Mouse (Mus musculus): ENCODE measurements around the gene Wdr48. TPM values are rescaled to one million over a fixed set of nuclear protein-coding genes. Genes with fewer than 3 reads are reported as not detected.

The Wdr48 gene
- 65.5 and 75.6 TPM in 2 replicates for polyA plus RNA-seq (2014; fragmentation: Nextera tagmentation; extraction: Ambion mirVana)

DNA sequence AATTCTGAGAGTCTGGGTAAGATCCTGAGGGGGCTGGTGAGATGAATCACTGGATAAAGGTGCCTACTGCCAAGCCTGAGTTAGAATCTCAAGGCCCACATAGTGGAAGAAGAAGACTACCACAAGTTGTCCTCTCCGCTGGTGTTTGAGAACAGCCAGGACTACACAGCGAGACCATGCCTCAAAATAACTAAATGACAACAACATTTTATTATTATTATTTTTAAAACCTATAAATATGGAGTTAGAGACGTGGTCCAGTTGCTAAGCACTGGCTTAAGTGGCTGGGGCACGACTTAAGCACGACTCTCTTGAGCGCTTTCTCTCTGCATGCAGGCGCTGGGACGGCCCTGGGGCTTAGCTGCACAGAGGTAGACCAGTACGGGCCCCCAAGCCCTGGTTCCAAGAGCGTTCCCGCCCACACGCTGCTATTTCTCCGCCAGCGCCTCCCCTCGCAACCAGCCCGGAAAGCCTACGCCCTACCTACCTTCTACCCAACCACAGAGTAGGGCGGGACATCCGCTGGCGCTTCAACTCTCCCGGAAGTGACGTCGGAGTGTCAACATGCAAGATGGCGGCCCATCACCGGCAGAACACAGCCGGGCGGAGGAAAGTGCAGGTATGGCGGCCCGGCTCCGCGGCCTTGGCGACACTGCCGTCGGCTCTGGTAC, at the start of gene Wdr48:
TSS of gene Wdr48 (plus strand) at position 540 of the 671 bp plus-strand sequence.
- peak within 1 kb of the TSS; percentile 81 for H3K9ac ChIP-seq (replicated peaks; ENCODE audit: low read length)
- ATAC-seq (ENCODE audit: low FRiP score, low TSS enrichment) = peak; percentile 98
- DNase-seq = peak; percentile 100
- H3K4me2 ChIP-seq (ENCODE audit: low read length) = peak within 1 kb of the TSS; percentile 86
- H3K4me1 ChIP-seq (ENCODE audit: control insufficient read depth, insufficient read depth, low read length) = peaks cover 10% of the 10 kb centered on the region
- peak within 1 kb of the TSS; percentile 85 for H3K27ac ChIP-seq (replicated peaks; ENCODE audit: low read depth, low read length)
- peak within 1 kb of the TSS; percentile 88 for H3K4me3 ChIP-seq (replicated peaks; ENCODE audit: low read depth, low read length)
- no peaks in the 10 kb centered on the region for H3K27me3 ChIP-seq (ENCODE audit: control insufficient read depth, insufficient read depth, low read length)
- 4% methylated on average over 34 of the region's 34 CpGs for WGBS
- H3K9me3 ChIP-seq (ENCODE audit: control insufficient read depth, low read length) = no peaks in the 10 kb centered on the region
- 0 out of 2 replicates have a peak, but pooled peaks cover 4% of the 10 kb centered on the region for H3K36me3 ChIP-seq (ENCODE audit: control insufficient read depth, insufficient read depth, low read length)

DNA sequence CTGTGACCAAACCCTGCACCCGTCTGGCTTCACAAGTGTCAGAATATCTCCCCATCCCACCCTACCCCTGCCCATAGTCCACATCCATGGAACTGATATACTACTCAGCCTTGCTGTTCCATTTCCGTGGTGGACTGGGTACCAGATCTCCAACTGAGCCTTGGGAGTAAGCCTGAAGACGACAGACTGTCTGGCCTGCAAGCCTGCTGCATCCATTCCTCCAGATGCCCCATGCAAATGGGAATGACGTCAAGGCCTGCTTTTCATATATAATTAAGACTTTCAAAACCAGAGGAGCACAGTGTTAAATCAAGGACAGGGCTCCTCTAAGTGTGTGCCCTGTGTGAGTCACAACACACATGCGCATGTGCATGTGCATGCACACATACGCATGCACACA, 47.5 kb upstream of the Wdr48 start:
- Histone ChIP-seq H3K4me3 (replicated peaks; ENCODE audit: low read depth, low read length) (no peak overlapping the region), H3K9ac (replicated peaks; ENCODE audit: low read length) (no peak overlapping the region), H3K9me3 (ENCODE audit: control insufficient read depth, low read length) (no peaks in the 10 kb centered on the region), H3K4me1 (ENCODE audit: control insufficient read depth, insufficient read depth, low read length) (peaks cover 9% of the 10 kb centered on the region), H3K36me3 (ENCODE audit: control insufficient read depth, insufficient read depth, low read length) (no peaks in the 10 kb centered on the region), H3K27me3 (ENCODE audit: control insufficient read depth, insufficient read depth, low read length) (no peaks in the 10 kb centered on the region), H3K27ac (replicated peaks; ENCODE audit: low read depth, low read length) (no peak overlapping the region), H3K4me2 (ENCODE audit: low read length) (no peak overlapping the region)
- ATAC-seq (ENCODE audit: low FRiP score, low TSS enrichment) = no peak
- 67% methylated on average over 6 of the region's 6 CpGs for WGBS
- DNase-seq = no peak

DNA sequence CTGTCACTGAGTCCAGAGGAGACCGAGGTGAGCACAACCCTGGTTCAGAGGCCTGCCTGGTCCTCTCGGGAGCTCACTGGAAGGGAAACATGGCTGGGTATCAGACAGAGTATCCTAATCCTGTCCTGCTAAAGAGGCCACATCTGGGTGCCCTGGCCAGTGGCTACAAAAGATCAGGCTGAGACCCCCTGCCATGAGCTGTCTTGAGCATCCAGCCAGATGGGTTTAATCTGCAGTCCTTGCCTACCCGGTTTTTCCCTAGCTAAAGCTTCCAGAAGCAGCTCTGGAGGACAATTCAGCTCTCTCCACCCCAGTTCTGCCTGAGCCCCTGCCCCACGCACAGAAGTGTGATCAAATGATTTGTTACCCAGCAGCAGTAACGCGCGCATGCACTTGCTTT, 46.0 kb upstream of the Wdr48 start:
- 28% methylated on average over 7 of the region's 7 CpGs for WGBS
- Histone ChIP-seq H3K27me3 (ENCODE audit: control insufficient read depth, insufficient read depth, low read length) (no peaks in the 10 kb centered on the region), H3K36me3 (ENCODE audit: control insufficient read depth, insufficient read depth, low read length) (no peaks in the 10 kb centered on the region), H3K27ac (replicated peaks; ENCODE audit: low read depth, low read length) (no peak overlapping the region), H3K9ac (replicated peaks; ENCODE audit: low read length) (no peak overlapping the region), H3K4me1 (ENCODE audit: control insufficient read depth, insufficient read depth, low read length) (peaks cover 4% of the 10 kb centered on the region; the same call in 1 of the 2 replicates), H3K4me3 (replicated peaks; ENCODE audit: low read depth, low read length) (no peak overlapping the region), H3K4me2 (ENCODE audit: low read length) (no peak overlapping the region), H3K9me3 (ENCODE audit: control insufficient read depth, low read length) (no peaks in the 10 kb centered on the region)
- DNase-seq = no peak
- ATAC-seq (ENCODE audit: low FRiP score, low TSS enrichment) = no peak

DNA sequence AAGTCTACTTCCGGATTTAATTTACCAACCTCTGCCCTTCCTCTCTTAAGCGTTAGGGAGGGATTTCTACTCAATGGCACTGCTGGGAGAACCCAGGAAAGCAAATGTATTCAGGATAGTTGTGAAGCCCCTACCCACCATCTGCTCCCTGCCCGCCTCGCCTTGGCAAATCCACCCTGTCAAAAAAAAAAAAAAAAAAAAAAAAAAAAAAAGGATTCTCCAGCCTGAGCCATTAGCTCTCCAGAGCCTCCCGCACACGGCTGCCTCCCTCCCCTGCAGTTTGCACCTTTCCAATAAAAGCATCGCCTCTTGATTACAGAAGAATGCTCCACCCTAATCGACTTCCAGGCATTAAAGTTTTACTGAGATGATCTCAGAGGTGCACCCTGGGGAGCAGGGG, 45.5 kb upstream of the Wdr48 start:
- H3K9me3 ChIP-seq (ENCODE audit: control insufficient read depth, low read length) = no peaks in the 10 kb centered on the region
- DNase-seq (no peak), ATAC-seq (ENCODE audit: low FRiP score, low TSS enrichment) (no peak)
- peaks cover 4% of the 10 kb centered on the region; the same call in 1 of the 2 replicates for H3K4me1 ChIP-seq (ENCODE audit: control insufficient read depth, insufficient read depth, low read length)
- H3K9ac ChIP-seq (replicated peaks; ENCODE audit: low read length) = no peak overlapping the region
- 12% methylated on average over 8 of the region's 8 CpGs for WGBS
- H3K36me3 ChIP-seq (ENCODE audit: control insufficient read depth, insufficient read depth, low read length) = no peaks in the 10 kb centered on the region
- H3K27ac ChIP-seq (replicated peaks; ENCODE audit: low read depth, low read length) = no peak overlapping the region
- no peak overlapping the region for H3K4me3 ChIP-seq (replicated peaks; ENCODE audit: low read depth, low read length)
- no peak overlapping the region for H3K4me2 ChIP-seq (ENCODE audit: low read length)
- H3K27me3 ChIP-seq (ENCODE audit: control insufficient read depth, insufficient read depth, low read length) = no peaks in the 10 kb centered on the region

DNA sequence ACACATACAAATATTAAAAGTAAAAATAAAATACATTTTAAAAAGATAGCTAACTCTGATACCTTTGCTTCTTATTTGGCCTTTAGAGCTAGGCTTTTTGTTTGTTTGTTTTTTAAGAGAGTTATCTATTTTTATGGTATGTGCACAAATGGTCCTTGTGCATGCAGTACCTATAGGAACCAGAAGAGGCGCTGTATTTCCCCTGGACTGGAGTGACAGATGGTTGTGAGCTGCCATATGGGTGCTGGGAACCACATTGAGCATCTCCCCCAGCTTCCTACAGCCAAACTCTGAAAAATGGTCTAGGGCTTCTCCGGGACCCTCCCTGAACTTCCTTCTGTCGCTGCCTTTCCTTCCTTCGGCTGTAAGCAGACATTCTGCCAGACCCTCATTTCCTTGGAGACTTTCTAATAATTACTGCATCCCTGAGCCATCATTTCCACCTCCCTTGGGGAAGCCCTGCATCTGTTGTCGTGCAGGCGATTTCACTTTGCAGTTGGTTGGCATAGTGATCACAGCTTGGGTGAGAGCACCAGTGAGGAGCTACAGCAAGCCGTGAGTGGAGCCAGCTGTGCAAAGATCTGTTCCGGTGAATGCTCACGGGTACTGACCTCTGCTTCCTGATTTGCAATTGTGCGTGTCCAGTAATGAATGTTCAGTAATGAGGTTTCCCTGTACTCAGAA, 42.2 kb upstream of the Wdr48 start:
- H3K27me3 ChIP-seq (ENCODE audit: control insufficient read depth, insufficient read depth, low read length) = no peaks in the 10 kb centered on the region
- H3K36me3 ChIP-seq (ENCODE audit: control insufficient read depth, insufficient read depth, low read length) = no peaks in the 10 kb centered on the region
- H3K4me2 ChIP-seq (ENCODE audit: low read length) = no peak overlapping the region
- WGBS = 47% methylated on average over 10 of the region's 10 CpGs
- peak; percentile 59 for DNase-seq
- peak overlapping the region; percentile 43; the same call in 1 of the 2 replicates for H3K27ac ChIP-seq (replicated peaks; ENCODE audit: low read depth, low read length)
- no peak overlapping the region for H3K9ac ChIP-seq (replicated peaks; ENCODE audit: low read length)
- no peaks in the 10 kb centered on the region for H3K9me3 ChIP-seq (ENCODE audit: control insufficient read depth, low read length)
- no peak overlapping the region for H3K4me3 ChIP-seq (replicated peaks; ENCODE audit: low read depth, low read length)
- ATAC-seq (ENCODE audit: low FRiP score, low TSS enrichment) = no peak
- peaks cover 4% of the 10 kb centered on the region; the same call in 1 of the 2 replicates for H3K4me1 ChIP-seq (ENCODE audit: control insufficient read depth, insufficient read depth, low read length)

DNA sequence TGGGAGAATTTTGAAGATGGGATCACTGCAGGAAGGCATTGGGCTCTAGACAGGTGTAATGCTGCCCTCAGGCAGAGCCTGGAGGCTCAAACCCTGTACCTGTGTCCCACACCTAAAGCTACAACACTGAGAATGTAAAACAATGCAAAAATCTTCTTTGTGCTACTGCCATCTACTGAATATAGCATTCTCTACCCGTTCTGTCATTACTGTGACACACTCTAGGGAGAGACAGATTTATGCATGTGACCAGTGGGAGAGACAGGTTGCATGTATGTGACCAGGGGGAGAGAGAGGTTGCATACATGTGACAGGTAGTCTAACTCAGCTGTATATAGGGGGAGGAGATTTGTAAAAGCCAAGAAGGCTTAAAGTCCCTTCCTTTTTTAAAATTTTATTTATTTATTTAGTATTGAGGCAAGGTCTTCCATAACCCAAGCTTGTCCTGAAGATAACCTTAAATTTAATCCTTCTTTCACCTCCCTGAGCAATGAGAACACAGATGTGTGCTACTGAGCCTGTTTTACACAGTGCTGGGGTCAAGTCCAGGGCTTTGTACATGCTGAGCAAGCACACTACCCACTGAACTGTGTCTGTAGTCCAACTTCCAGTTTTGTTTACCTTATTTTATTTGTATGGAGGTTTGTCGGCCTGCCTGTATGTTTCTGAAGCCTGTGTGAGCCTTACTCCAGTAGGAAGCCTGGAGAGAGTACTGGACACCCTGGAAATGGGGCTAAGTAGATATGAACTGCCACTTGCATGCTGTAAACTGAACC, 41.4 kb upstream of the Wdr48 start:
- no peak for ATAC-seq (ENCODE audit: low FRiP score, low TSS enrichment)
- Histone ChIP-seq H3K4me1 (ENCODE audit: control insufficient read depth, insufficient read depth, low read length) (peaks cover 4% of the 10 kb centered on the region; the same call in 1 of the 2 replicates), H3K27me3 (ENCODE audit: control insufficient read depth, insufficient read depth, low read length) (no peaks in the 10 kb centered on the region), H3K4me3 (replicated peaks; ENCODE audit: low read depth, low read length) (no peak overlapping the region), H3K4me2 (ENCODE audit: low read length) (no peak overlapping the region), H3K27ac (replicated peaks; ENCODE audit: low read depth, low read length) (peak overlapping the region; percentile 43; the same call in 1 of the 2 replicates), H3K9ac (replicated peaks; ENCODE audit: low read length) (no peak overlapping the region), H3K36me3 (ENCODE audit: control insufficient read depth, insufficient read depth, low read length) (no peaks in the 10 kb centered on the region), H3K9me3 (ENCODE audit: control insufficient read depth, low read length) (no peaks in the 10 kb centered on the region)
- WGBS = 68% methylated on average over 2 of the region's 2 CpGs
- DNase-seq = no peak

DNA sequence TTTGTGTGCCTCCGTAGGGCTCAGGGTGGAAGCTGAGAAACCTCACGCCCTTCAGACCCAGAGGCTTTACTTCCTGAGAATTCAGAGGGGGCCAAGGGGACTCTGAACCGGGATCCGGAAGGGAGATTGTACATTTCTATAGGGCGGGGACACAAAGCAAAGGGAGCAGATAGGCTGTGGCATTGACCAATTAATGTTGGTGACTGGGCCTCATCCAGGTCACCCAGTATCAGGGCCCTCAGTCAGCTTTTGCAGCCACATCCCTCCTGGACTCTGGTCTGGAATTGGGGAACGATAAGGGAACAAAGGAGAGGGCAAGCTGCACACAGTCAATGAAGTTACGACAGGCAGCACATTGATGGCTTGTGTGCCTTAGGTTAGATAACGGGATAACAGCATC, 40.5 kb upstream of the Wdr48 start:
- no peak overlapping the region for H3K4me3 ChIP-seq (replicated peaks; ENCODE audit: low read depth, low read length)
- no peaks in the 10 kb centered on the region for H3K9me3 ChIP-seq (ENCODE audit: control insufficient read depth, low read length)
- H3K27ac ChIP-seq (replicated peaks; ENCODE audit: low read depth, low read length) = no peak overlapping the region
- ATAC-seq (ENCODE audit: low FRiP score, low TSS enrichment) = no peak
- peaks cover 4% of the 10 kb centered on the region; the same call in 1 of the 2 replicates for H3K4me1 ChIP-seq (ENCODE audit: control insufficient read depth, insufficient read depth, low read length)
- no peaks in the 10 kb centered on the region for H3K27me3 ChIP-seq (ENCODE audit: control insufficient read depth, insufficient read depth, low read length)
- WGBS = 74% methylated on average over 8 of the region's 8 CpGs
- H3K9ac ChIP-seq (replicated peaks; ENCODE audit: low read length) = no peak overlapping the region
- DNase-seq = no peak
- no peak overlapping the region for H3K4me2 ChIP-seq (ENCODE audit: low read length)
- no peaks in the 10 kb centered on the region for H3K36me3 ChIP-seq (ENCODE audit: control insufficient read depth, insufficient read depth, low read length)

DNA sequence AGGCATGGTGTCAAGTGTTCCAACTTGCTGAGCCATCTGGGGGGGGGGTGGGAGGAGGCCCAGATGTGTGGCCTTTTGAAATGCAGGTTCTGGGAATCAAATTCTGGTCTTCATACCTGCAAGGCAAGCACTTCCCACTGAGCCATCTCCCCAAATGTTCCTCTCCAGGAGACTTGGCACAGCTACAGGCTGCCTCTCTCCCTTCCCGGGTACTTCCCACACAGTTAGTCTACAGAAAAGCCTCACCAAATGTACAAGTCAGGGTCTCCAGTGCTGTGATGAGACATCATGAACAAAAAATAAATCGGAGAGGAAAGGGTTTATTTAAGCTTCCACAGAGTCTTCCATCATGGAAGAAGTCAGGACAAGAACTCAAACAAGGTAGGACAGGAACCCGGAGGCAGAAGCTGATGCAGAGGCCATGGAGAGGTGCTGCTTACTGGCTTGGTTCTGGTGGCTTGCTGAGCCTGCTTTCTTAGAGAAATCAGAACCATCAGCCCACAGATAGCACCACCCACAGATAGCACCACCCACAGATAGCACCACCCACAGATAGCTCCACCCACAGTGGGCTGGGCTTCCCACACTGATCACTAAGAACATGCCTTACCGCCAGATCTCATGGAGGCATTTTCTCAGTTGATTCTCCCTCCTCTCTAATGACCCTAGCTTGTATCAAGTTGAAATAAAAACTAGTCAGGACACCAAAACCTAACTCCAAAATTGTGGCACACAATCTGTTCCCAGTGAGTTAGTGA, 7.4 kb upstream of the Wdr48 start:
- no peak for DNase-seq

More for the DNA sequence above, 7.4 kb upstream of the Wdr48 start:
- Histone ChIP-seq H3K4me3 (replicated peaks; ENCODE audit: low read depth, low read length) (no peak overlapping the region), H3K4me2 (ENCODE audit: low read length) (no peak overlapping the region), H3K36me3 (ENCODE audit: control insufficient read depth, insufficient read depth, low read length) (no peaks in the 10 kb centered on the region), H3K27ac (replicated peaks; ENCODE audit: low read depth, low read length) (no peak overlapping the region), H3K4me1 (ENCODE audit: control insufficient read depth, insufficient read depth, low read length) (peaks cover 3% of the 10 kb centered on the region; the same call in 1 of the 2 replicates), H3K9me3 (ENCODE audit: control insufficient read depth, low read length) (no peaks in the 10 kb centered on the region), H3K9ac (replicated peaks; ENCODE audit: low read length) (no peak overlapping the region), H3K27me3 (ENCODE audit: control insufficient read depth, insufficient read depth, low read length) (0 out of 2 replicates have a peak, but pooled peaks cover 4% of the 10 kb centered on the region)
- 78% methylated on average over 4 of the region's 4 CpGs for WGBS
- no peak for ATAC-seq (ENCODE audit: low FRiP score, low TSS enrichment)

Data from midbrain, embryonic 14.5 days (tissue).